Mouse (Mus musculus): ENCODE measurements at regions not wholly inside any gene's neighbourhood (a gene's known extent, or its start where the extent isn't known, plus 50 kb on each side); places are given as distances from the start of the nearest gene placed in this dataset.

DNA sequence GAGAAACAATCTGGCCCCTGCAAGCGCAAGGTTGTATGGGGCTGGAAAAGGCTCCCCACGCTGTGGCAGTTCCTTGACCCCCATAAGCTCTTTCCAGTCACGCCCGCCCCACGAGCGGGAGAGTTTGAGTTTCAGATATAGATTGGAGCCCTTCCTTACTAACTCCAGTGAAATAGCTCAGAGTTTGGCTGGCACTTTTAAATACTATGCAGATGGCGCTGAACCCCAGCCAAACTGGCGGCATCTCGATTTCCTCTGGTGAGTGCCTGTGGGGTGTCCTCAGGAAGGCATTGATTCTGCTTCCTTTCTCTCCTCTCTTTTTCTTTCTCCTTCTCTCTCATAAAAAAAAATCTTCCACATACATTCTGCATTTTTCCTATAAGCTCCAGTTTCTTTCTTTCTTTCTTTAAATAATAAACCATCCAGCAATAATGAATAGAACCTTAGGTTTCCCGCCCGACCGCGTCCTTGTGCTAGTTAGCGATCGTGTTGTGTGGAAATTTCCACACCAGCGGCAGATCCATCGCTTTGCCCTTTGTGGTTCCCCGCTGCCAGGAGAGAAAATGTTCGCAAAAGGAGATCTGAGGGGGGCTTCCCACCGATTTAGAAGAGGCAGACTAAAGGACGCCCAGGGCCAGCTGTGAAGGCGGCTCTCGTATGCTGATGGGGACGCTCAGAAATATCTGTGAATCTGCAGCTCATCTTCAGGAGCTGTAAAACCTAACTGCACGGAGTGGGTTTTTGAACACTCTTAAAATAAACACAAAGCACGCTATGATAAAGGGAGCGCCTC is 247.8 kb downstream of the Etnk1 start:
- TF ChIP-seq CTCF (IDR thresholded peaks at IDR 0.05; ENCODE audit: low read depth, low read length) (no peak), POLR2A (IDR thresholded peaks at IDR 0.05; ENCODE audit: borderline replicate concordance, low read depth, low read length) (no peak)
